Mouse (Mus musculus): ENCODE data around the gene Klhl8. TPM values are rescaled to one million over a fixed set of nuclear protein-coding genes. Genes with fewer than 3 reads are reported as not detected.
A peak's percentile ranks its signal among the peaks of the same experiment; 100 is the strongest.

The Klhl8 gene
- polyA plus RNA-seq, 1 experiment from 2014 or later: 4.3 TPM

GRCm38 (mm10) chr5:103843938-103844337 lies 67.1 kb downstream of the Klhl8 start:
- Histone ChIP-seq H3K9ac (ENCODE audit: low read depth, low read length) (no peak overlapping the region), H3K36me3 (ENCODE audit: control insufficient read depth, insufficient read depth) (peaks cover 77% of the 10 kb centered on the region), H3K4me3 (ENCODE audit: low read depth, low read length) (no peak overlapping the region), H3K4me2 (replicated peaks; ENCODE audit: low read depth) (no peak overlapping the region), H3K27me3 (replicated peaks; ENCODE audit: control insufficient read depth, insufficient read depth, low read length) (no peaks in the 10 kb centered on the region), H3K9me3 (ENCODE audit: control insufficient read depth) (no peaks in the 10 kb centered on the region), H3K27ac (ENCODE audit: low read depth, low read length) (no peak overlapping the region), H3K4me1 (replicated peaks; ENCODE audit: control insufficient read depth, insufficient read depth, low read length) (no peaks in the 10 kb centered on the region)
- TF ChIP-seq CTCF (IDR thresholded peaks at IDR 0.05; ENCODE audit: low read depth): peak; percentile 74
- no peak for ATAC-seq
- WGBS: 82% methylated on average over 1 of the region's 1 CpGs

GRCm38 (mm10) chr5:103839265-103839626 lies 71.8 kb downstream of the Klhl8 start:
- no peak overlapping the region for H3K4me2 ChIP-seq (replicated peaks; ENCODE audit: low read depth)
- no peaks in the 10 kb centered on the region for H3K9me3 ChIP-seq (ENCODE audit: control insufficient read depth)
- TF ChIP-seq CTCF (IDR thresholded peaks at IDR 0.05; ENCODE audit: low read depth): no peak
- peak overlapping the region; percentile 41; the same call in 1 of the 2 replicates for H3K27ac ChIP-seq (ENCODE audit: low read depth, low read length)
- H3K36me3 ChIP-seq (ENCODE audit: control insufficient read depth, insufficient read depth): peaks cover 51% of the 10 kb centered on the region
- H3K9ac ChIP-seq (ENCODE audit: low read depth, low read length): no peak overlapping the region
- no peak overlapping the region for H3K4me3 ChIP-seq (ENCODE audit: low read depth, low read length)
- ATAC-seq: peak; percentile 23; the same call in 1 of the 2 replicates
- whole genome bisulfite sequencing: 68% methylated on average over 3 of the region's 3 CpGs
- no peaks in the 10 kb centered on the region for H3K4me1 ChIP-seq (replicated peaks; ENCODE audit: control insufficient read depth, insufficient read depth, low read length)
- H3K27me3 ChIP-seq (replicated peaks; ENCODE audit: control insufficient read depth, insufficient read depth, low read length): no peaks in the 10 kb centered on the region

GRCm38 (mm10) chr5:103838550-103839264 lies 72.4 kb downstream of the Klhl8 start:
- Histone ChIP-seq H3K9ac (ENCODE audit: low read depth, low read length) (no peak overlapping the region), H3K4me3 (ENCODE audit: low read depth, low read length) (no peak overlapping the region), H3K27ac (ENCODE audit: low read depth, low read length) (no peak overlapping the region), H3K4me1 (replicated peaks; ENCODE audit: control insufficient read depth, insufficient read depth, low read length) (no peaks in the 10 kb centered on the region), H3K4me2 (replicated peaks; ENCODE audit: low read depth) (no peak overlapping the region), H3K9me3 (ENCODE audit: control insufficient read depth) (no peaks in the 10 kb centered on the region), H3K36me3 (ENCODE audit: control insufficient read depth, insufficient read depth) (peaks cover 51% of the 10 kb centered on the region), H3K27me3 (replicated peaks; ENCODE audit: control insufficient read depth, insufficient read depth, low read length) (no peaks in the 10 kb centered on the region)
- WGBS: 82% methylated on average over 15 of the region's 15 CpGs
- no peak for ATAC-seq
- TF ChIP-seq CTCF (IDR thresholded peaks at IDR 0.05; ENCODE audit: low read depth): no peak

GRCm38 (mm10) chr5:103836148-103836784 lies 74.8 kb downstream of the Klhl8 start:
- Histone ChIP-seq H3K27me3 (replicated peaks; ENCODE audit: control insufficient read depth, insufficient read depth, low read length) (no peaks in the 10 kb centered on the region), H3K36me3 (ENCODE audit: control insufficient read depth, insufficient read depth) (peaks cover 41% of the 10 kb centered on the region), H3K4me2 (replicated peaks; ENCODE audit: low read depth) (no peak overlapping the region), H3K9ac (ENCODE audit: low read depth, low read length) (no peak overlapping the region), H3K9me3 (ENCODE audit: control insufficient read depth) (no peaks in the 10 kb centered on the region), H3K4me3 (ENCODE audit: low read depth, low read length) (no peak overlapping the region), H3K27ac (ENCODE audit: low read depth, low read length) (no peak overlapping the region), H3K4me1 (replicated peaks; ENCODE audit: control insufficient read depth, insufficient read depth, low read length) (no peaks in the 10 kb centered on the region)
- no peak for ATAC-seq
- no peak for TF ChIP-seq CTCF (IDR thresholded peaks at IDR 0.05; ENCODE audit: low read depth)
- WGBS: 77% methylated on average over 10 of the region's 11 CpGs

- Histone ChIP-seq H3K27me3 (replicated peaks; ENCODE audit: control insufficient read depth, insufficient read depth, low read length) (no peaks in the 10 kb centered on the region), H3K4me1 (replicated peaks; ENCODE audit: control insufficient read depth, insufficient read depth, low read length) (no peaks in the 10 kb centered on the region), H3K36me3 (ENCODE audit: control insufficient read depth, insufficient read depth) (peaks cover 38% of the 10 kb centered on the region), H3K9ac (ENCODE audit: low read depth, low read length) (no peak overlapping the region), H3K4me3 (ENCODE audit: low read depth, low read length) (no peak overlapping the region), H3K4me2 (replicated peaks; ENCODE audit: low read depth) (no peak overlapping the region), H3K9me3 (ENCODE audit: control insufficient read depth) (no peaks in the 10 kb centered on the region), H3K27ac (ENCODE audit: low read depth, low read length) (no peak overlapping the region)
- no peak for ATAC-seq
- WGBS: 84% methylated on average over 15 of the region's 15 CpGs
- no peak for TF ChIP-seq CTCF (IDR thresholded peaks at IDR 0.05; ENCODE audit: low read depth)
Observed at GRCm38 (mm10) chr5:103835471-103836147, 75.5 kb downstream of the Klhl8 start.

GRCm38 (mm10) chr5:103830886-103831285 lies 80.2 kb downstream of the Klhl8 start:
- H3K36me3 ChIP-seq (ENCODE audit: control insufficient read depth, insufficient read depth): peaks cover 69% of the 10 kb centered on the region
- no peak overlapping the region for H3K4me2 ChIP-seq (replicated peaks; ENCODE audit: low read depth)
- H3K27ac ChIP-seq (ENCODE audit: low read depth, low read length): no peak overlapping the region
- no peaks in the 10 kb centered on the region for H3K9me3 ChIP-seq (ENCODE audit: control insufficient read depth)
- no peak for ATAC-seq
- no peak overlapping the region for H3K4me3 ChIP-seq (ENCODE audit: low read depth, low read length)
- 0 out of 2 replicates have a peak, but pooled peaks have one; percentile 6 for TF ChIP-seq CTCF (IDR thresholded peaks at IDR 0.05; ENCODE audit: low read depth)
- WGBS: 100% methylated on average over 1 of the region's 1 CpGs
- H3K27me3 ChIP-seq (replicated peaks; ENCODE audit: control insufficient read depth, insufficient read depth, low read length): no peaks in the 10 kb centered on the region
- no peak overlapping the region for H3K9ac ChIP-seq (ENCODE audit: low read depth, low read length)
- no peaks in the 10 kb centered on the region for H3K4me1 ChIP-seq (replicated peaks; ENCODE audit: control insufficient read depth, insufficient read depth, low read length)

All from intestine, postnatal 0 days (tissue).